Mouse (Mus musculus) ES-Bruce4 (cell line): ENCODE results near the gene Akap14. TPM values are rescaled to one million over a fixed set of nuclear protein-coding genes. Genes with fewer than 3 reads are reported as not detected.

Experiments
- H3K27ac ChIP-seq: 2 replicates; pipeline ENCODE4 v1.5.1; 2012; ENCODE audit warnings: low read length, inconsistent platforms; ENCODE audit not compliant: insufficient read depth
- H3K27me3 ChIP-seq: 2 replicates; pipeline ENCODE4 v1.6.1; 2012; ENCODE audit warnings: mild to moderate bottlenecking, low read length, inconsistent platforms; ENCODE audit not compliant: control insufficient read depth, poor library complexity, insufficient read depth, severe bottlenecking
- H3K36me3 ChIP-seq: 2 replicates; pipeline ENCODE4 v1.6.1; 2012; ENCODE audit warnings: inconsistent platforms, mild to moderate bottlenecking, low read length, moderate library complexity; ENCODE audit not compliant: control insufficient read depth, poor library complexity, insufficient read depth, severe bottlenecking
- H3K4me1 ChIP-seq: one replicate; pipeline ENCODE4 v1.8.1; 2011; ENCODE audit warnings: low read length; ENCODE audit not compliant: control insufficient read depth, insufficient read depth
- H3K4me3 ChIP-seq: 2 replicates; pipeline ENCODE4 v1.5.1; 2011; ENCODE audit warnings: low read depth, mild to moderate bottlenecking, low read length
- H3K9ac ChIP-seq: 2 replicates; pipeline ENCODE4 v1.6.1; 2012; ENCODE audit warnings: low read depth, mild to moderate bottlenecking, inconsistent platforms; ENCODE audit not compliant: poor library complexity, severe bottlenecking
- H3K9me3 ChIP-seq: replicated peaks from 2 replicates; pipeline ENCODE4 v1.6.1; 2012; ENCODE audit warnings: mild to moderate bottlenecking, low read length, inconsistent platforms; ENCODE audit not compliant: control insufficient read depth, poor library complexity, insufficient read depth, severe bottlenecking
- CTCF ChIP-seq: IDR thresholded peaks from one replicate; pipeline ENCODE4 v1.8.1; 2011; ENCODE audit warnings: low read depth, low read length
- EP300 ChIP-seq: IDR thresholded peaks from 2 replicates; pipeline ENCODE4 v1.6.1; 2011; ENCODE audit warnings: low read depth, low read length; ENCODE audit not compliant: insufficient read depth
- POLR2A ChIP-seq: IDR thresholded peaks from one replicate; pipeline ENCODE4 v1.8.1; 2011; ENCODE audit warnings: low read length; ENCODE audit not compliant: insufficient read depth
- polyA plus RNA-seq: library from polyadenylated mRNA; stranded (reverse); fragments of >200 nt; gene quantifications from 2 replicates; pipeline ENCODE4 v1.2.4, GENCODE M21; 2011; ENCODE audit warnings: low read depth; ENCODE audit not compliant: missing spikeins, insufficient read depth, insufficient read length

Gene Akap14
- polyA plus RNA-seq, 1 experiment = not detected

- Histone ChIP-seq H3K27ac (no peak overlapping the region), H3K27me3 (no peaks in the 10 kb centered on the region), H3K4me3 (no peak overlapping the region; the same call in 1 of the 2 replicates), H3K36me3 (no peaks in the 10 kb centered on the region; the same call in 1 of the 2 replicates), H3K9ac (no peak overlapping the region), H3K4me1 (no peaks in the 10 kb centered on the region), H3K9me3 (no peaks in the 10 kb centered on the region)
- no peak for TF ChIP-seq EP300
- no peak for TF ChIP-seq POLR2A
- no peak for TF ChIP-seq CTCF
These were observed 57.8 kb downstream of the Akap14 start for GRCm38 (mm10) chrX:37110881-37111193.

GRCm38 (mm10) chrX:37110193-37110880 is 58.3 kb downstream of the Akap14 start, which contains the start of gene Upf3b:
Gene Upf3b, minus strand, starts transcription at chrX:37110322.
- H3K27ac ChIP-seq = peak within 1 kb of the TSS; percentile 47

GRCm38 (mm10) chrX:37109526-37110192 is 59.0 kb downstream of the Akap14 start:
- H3K36me3 ChIP-seq = no peaks in the 10 kb centered on the region; the same call in 1 of the 2 replicates
- H3K9me3 ChIP-seq = no peaks in the 10 kb centered on the region
- H3K4me1 ChIP-seq = no peaks in the 10 kb centered on the region
- peak overlapping the region; percentile 78 for H3K9ac ChIP-seq
- TF ChIP-seq EP300 (no peak), CTCF (no peak), POLR2A (no peak)
- H3K27ac ChIP-seq = peak overlapping the region; percentile 47
- H3K27me3 ChIP-seq = no peaks in the 10 kb centered on the region
- H3K4me3 ChIP-seq = peak overlapping the region; percentile 95

More at GRCm38 (mm10) chrX:37110193-37110880, 58.3 kb downstream of the Akap14 start, which contains the start of gene Upf3b:
- H3K9me3 ChIP-seq = no peaks in the 10 kb centered on the region
- peak within 1 kb of the TSS; percentile 78 for H3K9ac ChIP-seq
- H3K27me3 ChIP-seq = no peaks in the 10 kb centered on the region
- H3K4me1 ChIP-seq = no peaks in the 10 kb centered on the region
- H3K4me3 ChIP-seq = peak within 1 kb of the TSS; percentile 95
- TF ChIP-seq POLR2A (peak; percentile 60), EP300 (no peak), CTCF (no peak)
- no peaks in the 10 kb centered on the region; the same call in 1 of the 2 replicates for H3K36me3 ChIP-seq

- no peaks in the 10 kb centered on the region for H3K9me3 ChIP-seq
- no peak overlapping the region for H3K27ac ChIP-seq
- no peak overlapping the region for H3K9ac ChIP-seq
- H3K27me3 ChIP-seq = no peaks in the 10 kb centered on the region
- H3K4me3 ChIP-seq = no peak overlapping the region
- no peak for TF ChIP-seq EP300
- no peak for TF ChIP-seq CTCF
- no peak for TF ChIP-seq POLR2A
- H3K4me1 ChIP-seq = no peaks in the 10 kb centered on the region
- peaks cover 4% of the 10 kb centered on the region for H3K36me3 ChIP-seq
These were observed 64.8 kb downstream of the Akap14 start for GRCm38 (mm10) chrX:37103826-37104225.

Other genes starting within 250 kb of the Akap14 start
- gene Sept6, start 177.0 kb downstream of the Akap14 start, polyA plus RNA-seq = 18.5 and 20.4 TPM in 2 replicates
- not detected in 2 replicates for gene Sowahd, start 120.0 kb downstream of the Akap14 start, polyA plus RNA-seq
- 1,538 and 1,601 TPM in 2 replicates for gene Rpl39, start 83.4 kb downstream of the Akap14 start, polyA plus RNA-seq
- gene Upf3b, start 58.5 kb downstream of the Akap14 start, polyA plus RNA-seq = 57.0 and 61.2 TPM in 2 replicates
- 26.1 and 27.2 TPM in 2 replicates for gene Nkap, start 42.0 kb downstream of the Akap14 start, polyA plus RNA-seq
- 114 and 118 TPM in 2 replicates for gene Ndufa1, start 22.3 kb upstream of the Akap14 start, polyA plus RNA-seq
- 5.3 and 9.1 TPM in 2 replicates for gene Rnf113a1, start 22.4 kb upstream of the Akap14 start, polyA plus RNA-seq
- gene Gm9, start 42.2 kb upstream of the Akap14 start, polyA plus RNA-seq = 3.0 and 3.3 TPM in 2 replicates
- not detected in 2 replicates for gene Rhox1, start 53.4 kb upstream of the Akap14 start, polyA plus RNA-seq
- not detected in 2 replicates for gene Rhox2a, start 76.1 kb upstream of the Akap14 start, polyA plus RNA-seq
- gene Rhox3a, start 81.1 kb upstream of the Akap14 start, polyA plus RNA-seq = not detected in 2 replicates
- not detected in 2 replicates for gene Rhox4a, start 96.5 kb upstream of the Akap14 start, polyA plus RNA-seq
- not detected in 2 replicates for gene Rhox3a2, start 211.2 kb upstream of the Akap14 start, polyA plus RNA-seq
- gene Rhox4a2, start 222.0 kb upstream of the Akap14 start, polyA plus RNA-seq = not detected in 2 replicates
- not detected in 2 replicates for gene Rhox2b, start 243.2 kb upstream of the Akap14 start, polyA plus RNA-seq